Mouse (Mus musculus) layer of hippocampus, postnatal 10 days (tissue): Measurements from ENCODE around the gene Spi1. TPM values are rescaled to one million over a fixed set of nuclear protein-coding genes. Genes with fewer than 3 reads are reported as not detected.

Experiments
- DNase-seq, 2 experiments: peaks; one replicate each; pipeline ENCODE4 v3.0.0; 2021; ENCODE audit warnings: low spot score in 2 of 2
- total RNA-seq, 2 experiments: library from RNA; stranded (reverse); gene quantifications; 2 replicates each; pipeline ENCODE4 v1.2.3; 2021

Spi1 gene
- total RNA-seq, 2 experiments from 2014 or later, result 4.5 to 6.0 TPM

- no peak for DNase-seq
These were observed 15.7 kb upstream of the Spi1 start for GRCm38 (mm10) chr2:91066455-91066854.

GRCm38 (mm10) chr2:91068162-91068871, 13.9 kb upstream of the Spi1 start:
- no peak for DNase-seq

GRCm38 (mm10) chr2:91068872-91069165, 13.4 kb upstream of the Spi1 start:
- DNase-seq, result peak in 1 of 2 experiments; percentile 38

GRCm38 (mm10) chr2:91069306-91070000, 12.7 kb upstream of the Spi1 start:
- DNase-seq, result no peak

- peak; percentile 98 to 99 for DNase-seq
These were observed 12.0 kb upstream of the Spi1 start, which contains the start of gene Slc39a13 for GRCm38 (mm10) chr2:91070076-91070800. Gene Slc39a13, minus strand, starts transcription at chr2:91070417.

GRCm38 (mm10) chr2:91071059-91071458, 11.1 kb upstream of the Spi1 start:
- DNase-seq, result no peak

GRCm38 (mm10) chr2:91072092-91072491, 10.1 kb upstream of the Spi1 start:
- no peak for DNase-seq

- DNase-seq, result no peak
These were observed 4.3 kb upstream of the Spi1 start for GRCm38 (mm10) chr2:91077957-91078313.

- DNase-seq, result no peak
These were observed 3.7 kb upstream of the Spi1 start for GRCm38 (mm10) chr2:91078314-91079025.

- no peak for DNase-seq
These were observed 3.2 kb upstream of the Spi1 start for GRCm38 (mm10) chr2:91079026-91079384.

- no peak for DNase-seq
These were observed 1.2 kb upstream of the Spi1 start for GRCm38 (mm10) chr2:91080784-91081513.

- no peak for DNase-seq
These were observed 654 bp downstream of the Spi1 start for GRCm38 (mm10) chr2:91082844-91083243.

GRCm38 (mm10) chr2:91083366-91083940, 1.3 kb downstream of the Spi1 start:
- no peak for DNase-seq

- no peak for DNase-seq
These were observed 2.1 kb downstream of the Spi1 start for GRCm38 (mm10) chr2:91084179-91084820.

- DNase-seq, result no peak
These were observed 3.6 kb downstream of the Spi1 start for GRCm38 (mm10) chr2:91085494-91086391.

GRCm38 (mm10) chr2:91086392-91087237, 4.4 kb downstream of the Spi1 start:
- DNase-seq, result no peak

GRCm38 (mm10) chr2:91087453-91087852, 5.3 kb downstream of the Spi1 start:
- DNase-seq, result no peak

GRCm38 (mm10) chr2:91088987-91089386, 6.8 kb downstream of the Spi1 start:
- DNase-seq, result no peak
